Mouse (Mus musculus) limb, embryonic 11.5 days (tissue): ENCODE measurements at regions not wholly inside any gene's neighbourhood (a gene's known extent, or its start where the extent isn't known, plus 50 kb on each side); places are given as distances from the start of the nearest gene placed in this dataset.
"Not testable (repeated sequence)": the region's sequence is repeated elsewhere in the genome, so short reads cannot be mapped to it uniquely, and the experiment has no call there.

Experiments used
- ATAC-seq: fragments of 200-750 bp; cut with Nextera tagmentation; 2 replicates; pipeline ENCODE4 v1.8.0; 2017; ENCODE audit warnings: low read depth; ENCODE audit not compliant: insufficient number of reproducible peaks, low FRiP score, low TSS enrichment
- DNase-seq: peaks from one replicate; pipeline ENCODE4 v3.0.0-alpha.2; 2015; ENCODE audit warnings: low spot score
- H3K27ac ChIP-seq: fragments of 300-500 bp; sonication (generic); replicated peaks from 2 replicates; pipeline ENCODE4 v1.5.1; 2014; ENCODE audit warnings: low read depth, mild to moderate bottlenecking, low read length
- H3K27me3 ChIP-seq: fragments of 300-500 bp; sonication (generic); 2 replicates; pipeline ENCODE4 v1.6.1; 2014; ENCODE audit warnings: mild to moderate bottlenecking, low read length, mixed read lengths; ENCODE audit not compliant: control insufficient read depth, insufficient read depth
- H3K36me3 ChIP-seq: fragments of 300-500 bp; sonication (generic); 2 replicates; pipeline ENCODE4 v1.6.1; 2014; ENCODE audit warnings: mild to moderate bottlenecking, low read length, moderate library complexity, mixed read lengths; ENCODE audit not compliant: control insufficient read depth, insufficient read depth
- H3K4me1 ChIP-seq: fragments of 300-500 bp; sonication (generic); 2 replicates; pipeline ENCODE4 v1.6.1; 2014; ENCODE audit warnings: low read length, mixed read lengths; ENCODE audit not compliant: control insufficient read depth, insufficient read depth
- H3K4me2 ChIP-seq: fragments of 300-500 bp; sonication (generic); 2 replicates; pipeline ENCODE4 v1.6.1; 2014; ENCODE audit warnings: low read depth, mild to moderate bottlenecking, moderate library complexity; ENCODE audit not compliant: severe bottlenecking
- H3K4me3 ChIP-seq: fragments of 300-500 bp; sonication (generic); 2 replicates; pipeline ENCODE4 v1.5.1; 2014; ENCODE audit warnings: low read depth, low read length
- H3K9ac ChIP-seq: fragments of 300-500 bp; sonication (generic); 2 replicates; pipeline ENCODE4 v1.6.1; 2014; ENCODE audit warnings: mild to moderate bottlenecking, low read length
- H3K9me3 ChIP-seq: fragments of 300-500 bp; sonication (generic); 2 replicates; pipeline ENCODE4 v1.6.1; 2016; ENCODE audit warnings: low read length; ENCODE audit not compliant: control insufficient read depth
- WGBS: fragments of 180-500 bp; shearing (Covaris S2); extraction: QIAGEN DNeasy Blood & Tissue Kit; methylation state at CpG from one replicate; pipeline ENCODE4 v1.1.7; 2014; 5-methylcytosine and 5-hydroxymethylcytosine counted together

- H3K36me3 ChIP-seq, result no peaks in the 10 kb centered on the region
- no peak overlapping the region for H3K27ac ChIP-seq
- no peak for ATAC-seq
- no peaks in the 10 kb centered on the region for H3K4me1 ChIP-seq
- DNase-seq, result no peak
- H3K4me2 ChIP-seq, result no peak overlapping the region
- H3K9me3 ChIP-seq, result no peaks in the 10 kb centered on the region
- no peak overlapping the region for H3K9ac ChIP-seq
- H3K4me3 ChIP-seq, result no peak overlapping the region
- H3K27me3 ChIP-seq, result no peaks in the 10 kb centered on the region
- WGBS, result 86% methylated on average over 2 of the region's 2 CpGs
Measured at GRCm38 (mm10) chr14:68770411-68770810, 523.7 kb downstream of the Synb start.

DNA sequence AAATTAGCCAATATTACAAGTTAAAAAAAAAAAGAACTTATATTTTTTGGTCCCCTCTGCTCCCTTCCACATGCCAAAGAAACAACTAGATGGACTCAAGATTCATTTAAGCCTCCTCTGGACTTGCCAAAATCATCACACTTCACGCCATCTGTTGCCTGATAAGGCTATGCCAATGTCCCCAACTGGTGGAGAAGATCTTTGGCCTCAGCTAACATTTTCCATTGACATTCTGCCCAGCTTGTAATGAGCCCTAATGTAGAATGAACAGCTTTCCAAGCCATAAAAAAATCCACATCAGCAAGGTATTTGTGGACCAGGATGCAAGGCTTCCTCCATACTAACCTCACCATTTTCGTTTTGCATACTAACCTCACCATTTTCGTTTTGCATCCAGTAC, 531.2 kb downstream of the Synb start:
- H3K4me2 ChIP-seq, result no peak overlapping the region
- no peaks in the 10 kb centered on the region for H3K9me3 ChIP-seq
- H3K27ac ChIP-seq, result no peak overlapping the region
- DNase-seq (no peak), ATAC-seq (no peak)
- H3K4me1 ChIP-seq, result no peaks in the 10 kb centered on the region
- no peak overlapping the region for H3K9ac ChIP-seq
- no peak overlapping the region for H3K4me3 ChIP-seq
- 79% methylated on average over 3 of the region's 3 CpGs for WGBS
- no peaks in the 10 kb centered on the region for H3K36me3 ChIP-seq
- H3K27me3 ChIP-seq, result no peaks in the 10 kb centered on the region

DNA sequence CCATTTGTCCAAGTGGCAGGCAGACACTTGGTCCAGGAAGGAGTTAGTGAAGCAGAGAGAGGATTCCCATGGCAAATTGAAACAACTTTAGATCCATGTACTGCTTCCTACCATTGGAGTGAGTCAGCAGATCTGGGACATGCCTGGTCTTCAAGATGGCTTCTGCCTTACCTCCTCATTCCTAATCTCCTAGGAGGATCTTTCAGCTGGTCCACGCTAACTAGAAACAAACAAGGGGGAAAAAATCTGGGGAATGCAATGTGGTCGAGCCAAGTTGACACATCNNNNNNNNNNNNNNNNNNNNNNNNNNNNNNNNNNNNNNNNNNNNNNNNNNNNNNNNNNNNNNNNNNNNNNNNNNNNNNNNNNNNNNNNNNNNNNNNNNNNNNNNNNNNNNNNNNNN, 549.4 kb downstream of the Synb start:
- DNase-seq (no peak), ATAC-seq (no peak)
- no peak overlapping the region for H3K4me3 ChIP-seq
- H3K27ac ChIP-seq, result no peak overlapping the region
- no peaks in the 10 kb centered on the region for H3K9me3 ChIP-seq
- no peaks in the 10 kb centered on the region for H3K36me3 ChIP-seq
- H3K27me3 ChIP-seq, result no peaks in the 10 kb centered on the region
- H3K9ac ChIP-seq, result no peak overlapping the region
- no peak overlapping the region for H3K4me2 ChIP-seq
- WGBS, result 66% methylated on average over 2 of the region's 2 CpGs
- H3K4me1 ChIP-seq, result no peaks in the 10 kb centered on the region

DNA sequence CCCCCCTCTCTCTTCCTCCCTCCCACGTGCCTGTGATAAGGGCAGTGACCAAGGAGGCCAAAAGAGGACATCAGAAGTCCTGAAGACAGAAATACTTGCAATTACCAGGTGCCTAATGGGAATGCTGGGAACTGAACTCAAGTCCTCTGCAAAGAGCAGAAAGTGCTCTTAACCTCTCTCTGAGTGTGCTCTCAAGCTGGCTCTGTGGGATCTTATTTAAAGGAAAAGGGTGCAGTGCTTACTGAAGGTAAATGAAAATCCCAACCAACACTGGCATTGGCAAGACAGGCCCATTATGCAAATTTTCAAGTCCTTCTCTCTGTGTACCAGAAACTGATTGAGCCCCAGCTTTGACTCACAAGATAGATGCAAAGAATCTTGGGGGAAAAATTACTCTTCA, 555.6 kb downstream of the Synb start:
- no peak overlapping the region for H3K4me2 ChIP-seq
- ATAC-seq, result no peak
- DNase-seq, result no peak
- WGBS, result no CpG with 5 or more reads among the region's 1 CpGs
- H3K27ac ChIP-seq, result no peak overlapping the region
- H3K9me3 ChIP-seq, result no peaks in the 10 kb centered on the region
- no peaks in the 10 kb centered on the region for H3K4me1 ChIP-seq
- H3K4me3 ChIP-seq, result no peak overlapping the region
- no peak overlapping the region for H3K9ac ChIP-seq
- no peaks in the 10 kb centered on the region for H3K36me3 ChIP-seq
- H3K27me3 ChIP-seq, result no peaks in the 10 kb centered on the region

- not testable (repeated sequence) for H3K4me2 ChIP-seq, ATAC-seq
Measured at GRCm38 (mm10) chr14:68735756-68736155, 558.3 kb downstream of the Synb start.

DNA sequence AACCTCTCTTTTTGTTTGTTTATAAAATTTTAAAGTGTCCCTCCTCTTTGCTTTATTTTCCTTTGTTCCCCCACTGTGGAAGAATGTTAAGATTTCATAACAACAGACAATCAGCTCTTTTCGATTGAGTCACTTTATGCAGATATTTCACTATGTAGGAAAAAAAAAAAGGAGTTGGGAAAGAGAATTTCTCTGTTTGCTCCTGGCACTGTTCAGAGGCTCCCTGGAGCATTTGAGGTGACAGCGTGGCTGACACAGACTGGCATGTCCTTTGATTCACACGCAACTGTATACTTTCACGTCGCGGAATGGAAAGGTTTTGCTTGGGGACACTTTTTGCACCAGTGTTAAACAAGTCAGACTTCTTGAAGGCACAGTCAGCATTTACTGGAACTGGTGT, 572.9 kb downstream of the Synb start:
- no peaks in the 10 kb centered on the region for H3K27me3 ChIP-seq
- 87% methylated on average over 6 of the region's 6 CpGs for WGBS
- H3K9ac ChIP-seq, result no peak overlapping the region
- H3K9me3 ChIP-seq, result no peaks in the 10 kb centered on the region
- no peaks in the 10 kb centered on the region for H3K4me1 ChIP-seq
- H3K4me3 ChIP-seq, result no peak overlapping the region
- ATAC-seq (no peak), DNase-seq (no peak)
- H3K4me2 ChIP-seq, result no peak overlapping the region
- H3K27ac ChIP-seq, result no peak overlapping the region
- no peaks in the 10 kb centered on the region for H3K36me3 ChIP-seq

More at GRCm38 (mm10) chr14:68735756-68736155, 558.3 kb downstream of the Synb start:
- not testable (repeated sequence) for H3K27ac ChIP-seq, H3K36me3 ChIP-seq, H3K27me3 ChIP-seq, H3K4me1 ChIP-seq, H3K9me3 ChIP-seq, H3K4me3 ChIP-seq, H3K9ac ChIP-seq
- WGBS, result 41% methylated on average over 2 of the region's 2 CpGs
- peak; percentile 83 for DNase-seq

DNA sequence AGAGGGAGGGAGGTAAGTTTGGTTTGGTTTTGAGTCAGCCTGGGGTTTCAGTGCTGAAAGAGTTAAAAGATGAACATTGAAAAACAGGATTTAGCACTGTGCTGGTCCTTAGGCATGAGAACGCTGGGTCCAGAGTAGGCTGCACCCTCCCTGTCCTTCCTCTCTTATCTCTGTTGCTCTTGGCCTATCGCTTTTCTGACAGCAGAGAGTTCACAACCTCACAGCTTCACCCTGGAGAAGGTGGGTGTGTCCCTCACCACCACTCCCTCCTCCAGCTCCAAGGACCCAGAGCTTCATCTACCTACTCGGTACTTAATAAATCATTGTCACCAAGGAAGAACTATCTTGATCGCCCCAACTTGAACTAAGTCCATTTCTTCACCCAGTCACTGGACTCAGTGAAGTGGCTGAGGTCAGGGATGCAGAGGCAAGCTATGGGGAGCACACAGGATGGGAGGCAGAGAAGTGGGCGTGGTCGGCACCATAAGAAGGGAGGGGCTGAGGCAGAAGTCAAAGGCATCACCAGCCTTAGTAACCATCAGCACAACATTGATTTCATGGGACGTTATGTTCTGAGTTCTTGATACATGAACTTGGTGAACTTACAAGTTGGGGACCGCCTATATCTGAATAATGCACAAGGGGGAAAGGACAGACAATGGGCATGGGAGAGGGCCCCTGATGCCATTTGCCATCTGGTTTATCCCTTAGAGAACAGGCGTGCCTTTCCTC, 574.5 kb downstream of the Synb start:
- ATAC-seq (no peak), DNase-seq (no peak)
- H3K27me3 ChIP-seq, result no peaks in the 10 kb centered on the region
- no peaks in the 10 kb centered on the region for H3K4me1 ChIP-seq
- no peaks in the 10 kb centered on the region for H3K9me3 ChIP-seq
- 80% methylated on average over 9 of the region's 9 CpGs for WGBS
- H3K36me3 ChIP-seq, result no peaks in the 10 kb centered on the region
- H3K4me2 ChIP-seq, result no peak overlapping the region
- H3K4me3 ChIP-seq, result no peak overlapping the region
- H3K27ac ChIP-seq, result no peak overlapping the region
- H3K9ac ChIP-seq, result no peak overlapping the region

- ATAC-seq (no peak), DNase-seq (no peak)
- no peaks in the 10 kb centered on the region for H3K27me3 ChIP-seq
- no peak overlapping the region for H3K9ac ChIP-seq
- H3K9me3 ChIP-seq, result no peaks in the 10 kb centered on the region
- no peaks in the 10 kb centered on the region for H3K36me3 ChIP-seq
- no peaks in the 10 kb centered on the region for H3K4me1 ChIP-seq
- no peak overlapping the region for H3K4me3 ChIP-seq
- WGBS, result 93% methylated on average over 6 of the region's 6 CpGs
- no peak overlapping the region for H3K27ac ChIP-seq
- H3K4me2 ChIP-seq, result no peak overlapping the region
Measured at GRCm38 (mm10) chr14:68718846-68719245, 575.3 kb downstream of the Synb start.
